Mouse (Mus musculus) MEL (cell line): ENCODE results near the gene Exoc6b.

Source experiments
- CTCF ChIP-seq, 3 experiments: IDR thresholded peaks in 2 of 3; conservative IDR thresholded peaks in 1 of 3; 2 replicates each; pipeline ENCODE4 v1.5.1; 2011 to 2012; ENCODE audit warnings: low read length in 3 of 3, low read depth in 2 of 3, mild to moderate bottlenecking in 2 of 3, improper control_type of control experiment in 1 of 3, inconsistent platforms in 1 of 3, mixed read lengths in 1 of 3, moderate library complexity in 1 of 3; ENCODE audit not compliant: control insufficient read depth in 1 of 3, insufficient read depth in 1 of 3, poor library complexity in 1 of 3, severe bottlenecking in 1 of 3
- ETS1 ChIP-seq: IDR thresholded peaks from 2 replicates; pipeline ENCODE4 v1.6.1; 2012; ENCODE audit warnings: low read depth, mild to moderate bottlenecking, inconsistent platforms, low read length, improper control_type of control experiment, moderate library complexity
- KAT2A ChIP-seq: conservative IDR thresholded peaks from 2 replicates; pipeline ENCODE4 v1.6.1; 2012; ENCODE audit warnings: low read depth, low read length, improper control_type of control experiment, inconsistent platforms
- MAFK ChIP-seq: IDR thresholded peaks from 2 replicates; pipeline ENCODE4 v1.6.1; 2011; ENCODE audit warnings: low read depth, mild to moderate bottlenecking, low read length, improper control_type of control experiment, borderline replicate concordance
- MAX ChIP-seq: IDR thresholded peaks from 2 replicates; pipeline ENCODE4 v1.6.1; 2011; ENCODE audit warnings: low read length, improper control_type of control experiment
- MYC ChIP-seq: IDR thresholded peaks from 2 replicates; pipeline ENCODE4 v1.6.1; 2011; ENCODE audit warnings: low read depth, mild to moderate bottlenecking, low read length, improper control_type of control experiment, moderate library complexity
- POLR2AphosphoS5 ChIP-seq: IDR thresholded peaks from 2 replicates; pipeline ENCODE4 v1.6.1; 2012; ENCODE audit warnings: low read depth, borderline replicate concordance, mild to moderate bottlenecking, inconsistent platforms, low read length, moderate library complexity, mixed read lengths
- TBP ChIP-seq: IDR thresholded peaks from 2 replicates; pipeline ENCODE4 v1.8.0; 2011; ENCODE audit warnings: low read depth, low read length, improper control_type of control experiment
- TCF12 ChIP-seq: IDR thresholded peaks from 2 replicates; pipeline ENCODE4 v1.6.1; 2014; ENCODE audit warnings: low read depth, mild to moderate bottlenecking, inconsistent platforms, low read length, improper control_type of control experiment, moderate library complexity
- ZC3H11A ChIP-seq: IDR thresholded peaks from 2 replicates; pipeline ENCODE4 v1.6.1; 2012; ENCODE audit warnings: low read depth, mild to moderate bottlenecking, inconsistent platforms, low read length, improper control_type of control experiment
- ZMIZ1 ChIP-seq: IDR thresholded peaks from 2 replicates; pipeline ENCODE4 v1.6.1; 2012; ENCODE audit warnings: low read depth, mild to moderate bottlenecking, inconsistent platforms, low read length, improper control_type of control experiment, moderate library complexity

GRCm38 (mm10) chr6:84775908-84776307 lies 293.4 kb downstream of the Exoc6b start:
- no peak for TF ChIP-seq ZC3H11A
- TF ChIP-seq KAT2A: no peak
- no peak for TF ChIP-seq POLR2AphosphoS5
- TF ChIP-seq ETS1: no peak
- TF ChIP-seq MAX: no peak
- TF ChIP-seq TCF12: no peak
- TF ChIP-seq TBP: no peak
- TF ChIP-seq MAFK: no peak
- TF ChIP-seq CTCF (IDR thresholded peaks at IDR 0.05 in 2 of 3, conservative IDR thresholded peaks at IDR 0.05 in 1 of 3; ENCODE audit: control insufficient read depth in 1 of 3, insufficient read depth in 1 of 3, low read depth in 2 of 3, low read length in 3 of 3, poor library complexity in 1 of 3, severe bottlenecking in 1 of 3): no peak
- no peak for TF ChIP-seq MYC
- TF ChIP-seq ZMIZ1: no peak
